Mouse (Mus musculus) hindbrain, embryonic 11.5 days (tissue): ENCODE measurements at regions not wholly inside any gene's neighbourhood (a gene's known extent, or its start where the extent isn't known, plus 50 kb on each side); places are given as distances from the start of the nearest gene placed in this dataset.
"Not testable (repeated sequence)": the region's sequence is repeated elsewhere in the genome, so short reads cannot be mapped to it uniquely, and the experiment has no call there.

Experiments
- ATAC-seq: fragments of 200-750 bp; cut with Nextera tagmentation; 2 replicates; pipeline ENCODE4 v1.8.0; 2017; ENCODE audit warnings: mild to moderate bottlenecking, moderate TSS enrichment, moderate library complexity; ENCODE audit not compliant: low FRiP score
- DNase-seq: peaks from one replicate; pipeline ENCODE4 v3.0.0-alpha.2; 2015; ENCODE audit warnings: low spot score
- H3K27ac ChIP-seq: fragments of 300-500 bp; sonication (generic); 2 replicates; pipeline ENCODE4 v1.5.1; 2014; ENCODE audit warnings: mild to moderate bottlenecking, low read depth, low read length
- H3K27me3 ChIP-seq: fragments of 300-500 bp; sonication (generic); 2 replicates; pipeline ENCODE4 v1.6.1; 2014; ENCODE audit warnings: mild to moderate bottlenecking, low read length, moderate library complexity, mixed read lengths; ENCODE audit not compliant: control insufficient read depth, insufficient read depth
- H3K36me3 ChIP-seq: fragments of 300-500 bp; sonication (generic); 2 replicates; pipeline ENCODE4 v1.6.1; 2014; ENCODE audit warnings: mild to moderate bottlenecking, low read length, moderate library complexity, mixed read lengths; ENCODE audit not compliant: control insufficient read depth, insufficient read depth
- H3K4me1 ChIP-seq: fragments of 300-500 bp; sonication (generic); replicated peaks from 2 replicates; pipeline ENCODE4 v1.6.1; 2014; ENCODE audit warnings: low read length, mixed read lengths; ENCODE audit not compliant: control insufficient read depth, insufficient read depth
- H3K4me2 ChIP-seq: fragments of 300-500 bp; sonication (generic); replicated peaks from 2 replicates; pipeline ENCODE4 v1.6.1; 2014; ENCODE audit warnings: mild to moderate bottlenecking, low read depth, low read length
- H3K4me3 ChIP-seq: fragments of 300-500 bp; sonication (generic); 2 replicates; pipeline ENCODE4 v1.5.1; 2014; ENCODE audit warnings: low read depth, low read length
- H3K9ac ChIP-seq: fragments of 300-500 bp; sonication (generic); 2 replicates; pipeline ENCODE4 v1.6.1; 2014; ENCODE audit warnings: low read depth, low read length
- H3K9me3 ChIP-seq: fragments of 300-500 bp; sonication (generic); 2 replicates; pipeline ENCODE4 v1.6.1; 2016; ENCODE audit warnings: low read length; ENCODE audit not compliant: control insufficient read depth
- WGBS: fragments of 180-500 bp; shearing (Covaris S2); extraction: QIAGEN DNeasy Blood & Tissue Kit; methylation state at CpG from one replicate; pipeline ENCODE4 v1.1.7; 2014; 5-methylcytosine and 5-hydroxymethylcytosine counted together

DNA sequence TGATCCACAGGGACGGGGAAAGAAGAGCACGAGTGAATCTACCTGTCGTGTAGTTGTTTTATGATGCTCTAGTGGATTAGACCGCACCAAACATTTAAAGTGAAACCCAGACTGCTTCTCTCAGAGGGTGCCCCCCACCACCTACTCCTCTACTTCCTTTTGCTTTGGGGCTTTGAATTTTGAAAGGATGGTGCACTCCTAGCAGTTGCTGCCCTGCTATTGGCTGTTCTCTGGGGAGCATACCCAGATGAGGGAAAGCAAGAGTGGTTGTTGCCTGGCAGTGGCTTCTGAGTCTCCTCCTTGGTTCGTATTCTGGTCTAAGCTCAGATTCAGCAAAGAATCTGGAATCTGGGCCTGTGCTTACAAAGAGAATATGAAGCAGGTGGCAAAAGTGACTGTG is 71.4 kb upstream of the Olfr1507 start:
- no peak overlapping the region for H3K27ac ChIP-seq
- H3K36me3 ChIP-seq, result no peaks in the 10 kb centered on the region
- no peaks in the 10 kb centered on the region for H3K27me3 ChIP-seq
- no peak overlapping the region for H3K4me3 ChIP-seq
- DNase-seq, result no peak
- no peaks in the 10 kb centered on the region for H3K4me1 ChIP-seq
- WGBS, result 77% methylated on average over 5 of the region's 5 CpGs
- H3K9me3 ChIP-seq, result no peaks in the 10 kb centered on the region
- no peak overlapping the region for H3K4me2 ChIP-seq
- no peak overlapping the region for H3K9ac ChIP-seq
- ATAC-seq, result no peak

DNA sequence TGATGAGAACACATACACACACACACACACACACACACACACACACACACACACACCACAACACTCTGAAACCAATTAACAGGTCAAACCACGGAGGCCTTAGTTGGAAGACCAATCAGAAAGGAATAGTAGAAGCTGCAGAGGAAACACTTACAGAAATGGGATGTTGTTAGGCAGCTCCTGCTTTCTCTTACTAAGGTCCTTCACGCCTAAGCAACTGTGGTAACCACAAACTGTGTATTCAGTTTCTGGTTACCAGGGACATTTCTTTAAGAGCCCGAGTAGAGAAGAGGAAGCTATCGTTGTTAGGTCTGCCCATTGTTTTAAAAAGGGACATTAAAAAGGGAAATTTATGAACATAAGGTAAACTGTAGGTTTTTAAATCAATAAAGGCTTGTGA is 70.1 kb upstream of the Olfr1507 start:
- no peaks in the 10 kb centered on the region for H3K27me3 ChIP-seq
- no peak overlapping the region for H3K4me2 ChIP-seq
- no peaks in the 10 kb centered on the region for H3K9me3 ChIP-seq
- WGBS, result 77% methylated on average over 4 of the region's 4 CpGs
- H3K27ac ChIP-seq, result no peak overlapping the region
- no peaks in the 10 kb centered on the region for H3K4me1 ChIP-seq
- no peak overlapping the region for H3K9ac ChIP-seq
- DNase-seq, result no peak
- H3K36me3 ChIP-seq, result no peaks in the 10 kb centered on the region
- no peak overlapping the region for H3K4me3 ChIP-seq
- ATAC-seq, result no peak

DNA sequence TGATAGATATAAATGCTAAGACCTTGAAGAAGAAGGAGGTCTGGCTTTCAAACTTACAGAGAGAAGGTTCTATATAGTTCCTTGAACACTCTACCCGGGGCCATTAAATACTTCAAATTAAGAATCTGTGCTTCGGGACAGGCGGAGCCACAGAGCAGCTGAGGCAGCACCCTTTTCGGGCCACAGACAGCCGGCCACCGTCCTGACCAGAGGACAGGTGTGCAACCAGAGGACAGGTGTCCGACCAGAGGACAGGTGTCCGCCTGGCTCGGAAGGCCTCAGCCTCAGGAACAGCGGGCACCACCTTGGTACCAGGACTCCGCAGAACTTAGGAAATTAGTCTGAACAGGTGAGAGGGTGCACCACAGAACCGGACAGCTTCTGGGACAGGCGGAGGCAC is 60.8 kb upstream of the Olfr1507 start:
- not testable (repeated sequence) for H3K9me3 ChIP-seq, H3K27me3 ChIP-seq, H3K27ac ChIP-seq, H3K4me2 ChIP-seq, H3K9ac ChIP-seq, H3K4me1 ChIP-seq, DNase-seq, H3K4me3 ChIP-seq, H3K36me3 ChIP-seq, ATAC-seq
- 96% methylated on average over 13 of the region's 13 CpGs for WGBS

DNA sequence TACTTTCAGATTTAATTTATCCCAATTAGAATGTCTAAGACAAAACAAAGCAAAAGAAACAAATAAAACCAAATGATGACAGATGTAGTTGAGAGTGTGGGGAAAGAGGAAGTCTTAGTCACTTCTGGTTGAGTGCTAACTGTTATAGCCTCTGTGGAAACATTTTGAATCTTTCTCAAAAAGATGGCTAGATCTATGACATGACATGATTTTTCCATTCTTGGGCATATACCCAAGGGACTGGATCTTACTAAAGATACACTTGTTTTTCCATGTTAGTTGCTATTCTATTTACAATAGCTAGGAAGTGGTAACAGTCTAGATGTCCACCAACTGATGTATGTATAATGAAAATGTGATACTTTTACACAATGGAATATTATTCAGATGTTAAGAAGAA is 57.9 kb upstream of the Olfr1507 start:
- DNase-seq, result no peak
- Histone ChIP-seq H3K9ac (no peak overlapping the region), H3K36me3 (no peaks in the 10 kb centered on the region), H3K4me1 (no peaks in the 10 kb centered on the region), H3K9me3 (0 out of 2 replicates have a peak, but pooled peaks cover 2% of the 10 kb centered on the region), H3K4me3 (no peak overlapping the region), H3K27ac (no peak overlapping the region), H3K4me2 (no peak overlapping the region), H3K27me3 (no peaks in the 10 kb centered on the region)
- ATAC-seq, result no peak

DNA sequence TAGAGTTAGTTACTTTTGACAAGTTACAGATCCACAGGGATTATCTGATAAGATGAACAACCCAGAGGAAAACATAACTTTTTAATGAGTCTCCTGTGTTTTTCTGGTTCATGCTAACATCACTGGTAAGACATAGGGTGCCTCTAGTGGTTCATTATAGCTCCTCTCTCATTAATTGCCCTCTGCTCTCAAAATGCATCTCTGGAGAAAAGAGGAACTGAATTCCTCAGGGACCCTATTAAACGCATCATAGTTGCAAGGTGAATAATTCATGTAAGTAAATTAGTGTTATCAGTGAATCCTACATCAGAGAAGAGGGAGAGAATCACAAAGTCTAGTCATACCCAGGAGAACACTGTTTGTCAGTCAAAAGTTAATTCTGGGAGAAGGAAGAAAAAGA is 52.4 kb upstream of the Olfr1507 start:
- ATAC-seq, result no peak
- no peaks in the 10 kb centered on the region for H3K27me3 ChIP-seq
- H3K9me3 ChIP-seq, result no peaks in the 10 kb centered on the region
- H3K36me3 ChIP-seq, result no peaks in the 10 kb centered on the region
- H3K4me1 ChIP-seq, result no peaks in the 10 kb centered on the region
- no peak overlapping the region for H3K27ac ChIP-seq
- no peak overlapping the region for H3K4me2 ChIP-seq
- no peak overlapping the region for H3K4me3 ChIP-seq
- no peak overlapping the region for H3K9ac ChIP-seq
- no peak for DNase-seq
- 63% methylated on average over 1 of the region's 1 CpGs for WGBS
